Mouse (Mus musculus): ENCODE results near the gene Kctd19. TPM values are rescaled to one million over a fixed set of nuclear protein-coding genes. Genes with fewer than 3 reads are reported as not detected.

The Kctd19 gene
- total RNA-seq, 2 experiments from 2014 or later, result not detected

DNA sequence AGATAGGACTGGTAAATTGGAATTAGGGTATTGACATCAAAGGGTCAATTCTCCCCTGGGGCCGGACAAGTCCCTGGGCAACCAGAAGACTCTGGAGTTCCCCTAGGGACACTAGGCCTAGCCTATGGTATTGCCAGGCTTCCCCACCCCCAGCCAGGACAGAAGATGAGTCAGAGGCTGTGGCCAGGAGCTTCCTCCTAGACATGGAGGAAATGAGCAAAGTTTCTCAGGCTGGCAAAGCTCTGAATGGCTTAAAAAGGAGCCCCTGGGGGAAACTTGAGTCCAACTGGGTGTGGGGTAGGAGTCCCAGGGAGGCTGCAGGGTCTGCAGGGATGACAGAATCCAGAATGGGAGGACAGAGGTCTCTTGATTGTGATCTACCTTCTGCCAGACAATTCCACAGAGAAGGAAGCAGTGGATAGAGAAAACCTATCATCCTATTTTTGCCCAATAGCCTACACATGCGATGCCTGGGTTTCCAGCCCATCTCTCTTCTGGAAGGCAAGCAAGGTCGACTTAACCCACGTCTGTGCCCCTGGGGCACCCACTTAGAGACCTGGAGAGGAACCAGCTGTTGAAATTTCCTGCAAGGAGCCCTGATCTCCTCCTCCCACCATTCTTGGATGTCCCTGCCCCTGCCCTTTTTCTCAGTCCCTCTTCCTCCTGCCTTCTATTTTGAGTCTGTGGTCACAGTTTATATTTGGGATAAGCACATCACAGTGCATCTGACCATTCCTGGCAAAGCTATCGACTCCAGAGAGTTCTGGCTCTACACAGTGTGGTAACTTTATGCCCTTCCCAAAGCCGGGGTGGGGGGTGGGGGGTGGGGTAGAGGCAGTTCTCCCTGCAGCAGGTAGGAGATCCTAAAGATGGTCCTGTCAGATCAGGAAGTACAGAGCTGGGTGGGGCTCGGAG, 68.0 kb downstream of the Kctd19 start:
- intact Hi-C loops (cut with DNase I), result no loop called here

DNA sequence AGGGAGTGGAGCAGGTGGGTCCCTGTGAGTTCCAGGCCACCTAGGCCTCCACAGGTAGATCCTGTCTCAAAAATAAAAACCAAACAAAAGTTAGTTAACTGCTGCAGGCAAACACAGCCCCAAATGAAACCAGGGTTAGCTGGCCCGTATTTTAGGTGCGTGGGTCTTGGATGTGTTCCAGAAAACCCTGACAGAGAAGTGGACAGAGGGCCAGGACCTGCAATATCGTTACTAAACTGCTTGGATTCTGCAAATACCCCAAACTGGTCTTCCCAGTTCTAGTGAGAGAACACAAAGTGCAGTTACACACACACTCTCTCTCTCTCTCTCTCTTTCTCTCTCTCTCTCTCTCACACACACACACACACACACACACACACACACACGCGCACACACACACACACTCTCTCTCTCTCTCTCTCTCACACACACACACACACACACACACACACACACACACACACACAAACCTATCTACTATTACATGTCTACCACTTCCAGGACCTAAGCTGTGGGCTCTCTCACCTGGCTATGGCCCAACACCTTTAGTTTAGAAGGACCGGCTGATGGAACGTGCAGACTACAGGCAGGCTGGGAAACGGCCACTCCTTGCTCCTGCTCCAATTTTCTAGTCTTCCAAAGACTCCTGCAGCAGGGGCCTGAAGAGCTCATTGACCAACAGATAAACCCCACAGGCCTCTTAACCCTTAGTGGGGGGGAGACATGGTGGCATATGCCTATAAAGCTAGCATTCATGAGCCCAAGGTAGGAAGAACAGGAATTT, 69.3 kb downstream of the Kctd19 start:
- intact Hi-C loops (cut with DNase I), result no loop called here
- DNase-seq (ENCODE audit: extremely low spot score in 1 of 2, low spot score in 2 of 2), result no peak

More for the DNA sequence above, 68.0 kb downstream of the Kctd19 start:
- DNase-seq (ENCODE audit: extremely low spot score in 1 of 2, low spot score in 2 of 2), result no peak

DNA sequence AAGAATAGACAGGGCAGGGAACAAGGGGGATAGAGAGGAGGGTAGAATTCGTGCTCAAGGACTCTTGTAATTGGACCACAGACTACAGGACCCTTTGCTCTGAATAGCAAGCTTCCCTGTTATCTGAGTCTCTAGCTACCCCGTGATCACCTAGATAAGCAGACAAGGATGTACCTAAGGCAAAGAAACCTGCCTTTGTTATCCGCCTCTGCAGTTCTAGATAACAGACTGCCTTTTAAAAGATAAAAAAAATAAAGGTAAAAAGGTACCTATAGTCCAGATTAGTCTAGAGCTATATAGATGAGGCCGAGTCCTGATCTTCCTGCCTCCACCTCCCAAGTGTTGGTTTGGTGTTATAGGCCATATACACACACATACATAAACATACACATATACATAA, 70.5 kb downstream of the Kctd19 start:
- intact Hi-C loops (cut with DNase I), result no loop called here
- DNase-seq (ENCODE audit: extremely low spot score in 1 of 2, low spot score in 2 of 2), result no peak

DNA sequence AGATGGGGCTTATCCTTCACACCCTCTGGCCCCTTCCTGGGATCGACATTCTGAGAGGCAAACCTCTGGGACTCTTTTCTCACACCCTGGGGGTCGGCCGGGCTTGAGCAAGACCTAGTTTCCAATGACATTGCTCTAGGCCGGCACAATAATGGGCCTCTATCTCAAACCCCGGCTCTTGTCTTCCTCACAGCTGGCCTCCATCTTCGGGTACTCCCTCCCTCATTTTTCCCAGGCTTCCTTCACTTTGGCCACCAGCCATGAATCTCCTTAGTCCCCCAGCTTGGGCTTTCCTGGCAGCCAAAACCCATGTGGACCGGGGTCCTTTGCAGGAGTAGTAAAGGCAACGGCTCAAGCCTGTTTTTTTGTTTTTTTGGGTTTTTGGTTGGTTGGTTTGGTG, 71.9 kb downstream of the Kctd19 start:
- no peak for DNase-seq (ENCODE audit: extremely low spot score in 1 of 2, low spot score in 2 of 2)
- intact Hi-C loops (cut with DNase I), result no loop called here

DNA sequence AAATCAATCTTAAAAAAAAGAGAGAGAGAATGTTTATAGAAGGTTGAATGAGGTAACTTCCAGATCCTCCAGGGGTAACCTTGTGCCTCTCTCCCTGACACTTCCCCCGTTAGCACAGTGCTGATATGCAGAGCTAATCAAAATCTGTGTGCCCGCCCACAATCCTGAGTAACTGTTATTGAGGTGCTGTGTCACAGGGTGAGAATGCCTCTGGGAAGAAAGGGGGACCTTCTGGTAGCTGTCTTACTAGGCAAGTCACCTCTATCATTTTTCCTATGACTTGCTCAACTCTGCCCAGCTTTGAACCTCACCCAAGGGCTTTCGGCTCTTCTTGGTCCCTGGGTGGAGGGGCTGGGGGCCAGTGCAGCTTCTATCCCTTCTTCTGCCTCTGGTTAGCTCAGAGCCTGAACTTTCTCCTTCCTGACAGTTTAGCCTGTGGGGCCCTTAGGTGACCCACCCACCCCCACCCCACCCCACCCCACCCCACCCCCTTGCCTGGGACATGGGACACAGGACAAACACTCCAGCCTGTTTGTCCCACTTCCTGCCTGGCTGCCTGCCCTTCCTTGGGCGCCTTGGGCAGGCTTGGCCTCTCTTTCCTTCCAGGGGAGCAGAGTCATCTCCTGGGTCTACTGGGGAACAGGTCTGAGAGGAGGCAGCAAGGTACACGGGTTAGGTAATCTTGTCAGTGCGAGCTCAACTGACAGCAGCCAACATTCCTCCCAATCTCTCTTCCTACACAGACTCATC, 73.2 kb downstream of the Kctd19 start:
- intact Hi-C loops (cut with DNase I), result no loop called here
- DNase-seq (ENCODE audit: extremely low spot score in 1 of 2, low spot score in 2 of 2), result no peak

DNA sequence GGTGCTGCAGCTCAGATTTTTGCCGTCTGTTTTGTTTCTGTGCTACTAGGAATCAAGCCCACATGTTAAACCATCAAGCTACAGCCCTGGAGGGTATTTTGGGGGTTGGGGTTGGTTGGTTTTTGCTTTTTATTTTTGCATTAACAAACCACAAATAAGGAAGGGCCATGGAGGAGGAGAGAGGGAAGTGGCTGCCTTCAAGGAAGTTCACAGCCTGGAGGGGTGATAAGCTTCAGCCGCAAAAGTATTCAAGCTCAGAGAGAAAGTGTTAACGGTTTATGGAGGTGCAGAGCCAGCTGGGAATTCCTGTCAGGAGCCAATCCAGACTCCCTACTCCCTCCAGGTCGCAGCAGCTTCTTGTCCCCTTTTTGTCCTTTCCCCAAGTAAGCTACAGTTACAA, 74.3 kb downstream of the Kctd19 start:
- intact Hi-C loops (cut with DNase I), result no loop called here
- no peak for DNase-seq (ENCODE audit: extremely low spot score in 1 of 2, low spot score in 2 of 2)

DNA sequence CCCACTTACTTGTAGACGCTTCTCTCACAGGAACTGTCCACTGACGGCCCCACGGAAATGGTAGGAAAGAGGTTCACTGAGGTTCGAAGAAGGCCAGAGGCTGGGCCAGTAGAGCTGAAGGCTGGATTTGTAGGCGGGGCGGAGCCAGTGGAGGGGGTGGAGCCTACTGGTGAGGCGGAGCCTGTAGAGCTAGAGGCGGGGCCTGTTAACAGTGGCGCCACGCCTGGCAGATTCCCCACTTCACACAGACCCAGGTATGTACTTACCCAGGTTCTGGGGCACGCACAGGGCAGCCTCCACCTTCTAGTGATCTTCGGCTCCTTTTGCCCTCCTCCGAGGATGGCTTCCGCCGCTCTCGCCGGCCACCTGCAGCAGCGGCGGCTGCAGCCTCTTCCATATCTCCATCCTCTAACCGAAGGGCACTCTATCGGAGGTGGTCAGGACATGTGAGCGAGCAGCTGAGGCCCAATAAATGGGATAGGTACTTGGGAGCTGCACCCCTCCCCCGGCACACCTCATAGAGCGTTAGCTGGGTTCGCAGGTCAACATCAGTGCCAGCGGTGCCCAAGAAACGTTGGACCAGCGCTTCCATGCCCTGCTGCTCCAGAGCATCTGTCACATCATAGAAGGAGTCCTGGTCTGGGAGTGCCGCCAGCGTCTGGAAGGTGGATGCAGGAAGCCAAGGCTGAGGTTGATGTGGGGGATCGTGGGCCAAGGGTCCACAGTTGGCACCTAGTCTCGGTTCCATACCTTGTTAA, 76.8 kb downstream of the Kctd19 start:
- DNase-seq (ENCODE audit: extremely low spot score in 1 of 2, low spot score in 2 of 2), result no peak
- intact Hi-C loops (cut with DNase I), result no loop called here

Other genes with a start within 250 kb of the Kctd19 start
- 10 to 100 TPM; 20.9 to 23.0 TPM for gene Cbfb, start 242.8 kb downstream of the Kctd19 start, total RNA-seq (2021)
- 10 to 100 TPM; 27.5 to 28.0 TPM for gene D230025D16Rik, start 188.4 kb downstream of the Kctd19 start, total RNA-seq (2021)
- 1 to 10 TPM; 3.0 to 3.8 TPM for gene B3gnt9, start 158.3 kb downstream of the Kctd19 start, total RNA-seq (2021)
- 1 to 10 TPM; 5.5 to 5.8 TPM for gene Tradd, start 148.9 kb downstream of the Kctd19 start, total RNA-seq (2021)
- under 1 TPM; 0.58 to 0.61 TPM for gene Fbxl8, start 148.9 kb downstream of the Kctd19 start, total RNA-seq (2021)
- under 1 TPM; 0.34 to 0.75 TPM for gene Hsf4, start 143.7 kb downstream of the Kctd19 start, total RNA-seq (2021)
- gene Nol3, start 137.4 kb downstream of the Kctd19 start, total RNA-seq (2021), result 1 to 10 TPM; 3.2 to 3.5 TPM
- gene 4931428F04Rik, start 123.6 kb downstream of the Kctd19 start, total RNA-seq (2021), result 10 to 100 TPM; 68.2 to 82.2 TPM
- gene Exoc3l, start 117.4 kb downstream of the Kctd19 start, total RNA-seq (2021), result 1 to 10 TPM; 4.2 to 4.3 TPM
- gene E2f4, start 115.8 kb downstream of the Kctd19 start, total RNA-seq (2021), result 10 to 100 TPM; 29.6 to 30.2 TPM
- gene Elmo3, start 107.9 kb downstream of the Kctd19 start, total RNA-seq (2021), result under 1 TPM; 0.41 to 0.83 TPM
- 1 to 10 TPM; 5.4 to 5.6 TPM for gene Lrrc29, start 87.2 kb downstream of the Kctd19 start, total RNA-seq (2021)
- gene Tmem208, start 87.1 kb downstream of the Kctd19 start, total RNA-seq (2021), result 10 to 100 TPM; 47.4 to 47.9 TPM
- 1 to 10 TPM; 2.6 to 2.7 TPM for gene Fhod1, start 65.5 kb downstream of the Kctd19 start, total RNA-seq (2021)
- 10 to 100 TPM; 25.7 to 27.7 TPM for gene Slc9a5, start 64.7 kb downstream of the Kctd19 start, total RNA-seq (2021)
- 1 to 10 TPM; 2.2 to 3.7 TPM for gene Plekhg4, start 40.2 kb downstream of the Kctd19 start, total RNA-seq (2021)
- under 1 TPM; 0.32 to 0.79 TPM for gene Lrrc36, start 69 bp upstream of the Kctd19 start, total RNA-seq (2021)
- 10 to 100 TPM; 75.5 to 88.7 TPM for gene Tppp3, start 58.0 kb upstream of the Kctd19 start, total RNA-seq (2021)
- 10 to 100 TPM; 21.6 to 21.8 TPM for gene Zdhhc1, start 83.4 kb upstream of the Kctd19 start, total RNA-seq (2021)
- gene Hsd11b2, start 105.3 kb upstream of the Kctd19 start, total RNA-seq (2021), result not detected
- gene Atp6v0d1, start 152.5 kb upstream of the Kctd19 start, total RNA-seq (2021), result 100 to 1,000 TPM; 346 to 352 TPM
- gene Ripor1, start 191.8 kb upstream of the Kctd19 start, total RNA-seq (2021), result 10 to 100 TPM; 74.5 to 76.2 TPM
- gene Ctcf, start 223.1 kb upstream of the Kctd19 start, total RNA-seq (2021), result 10 to 100 TPM; 54.3 to 55.9 TPM
- not detected for gene Agrp, start 223.9 kb upstream of the Kctd19 start, total RNA-seq (2021)

Data from left cerebral cortex, postnatal 10 days (tissue).